Mouse (Mus musculus): ENCODE results near the gene Atf6.

GRCm38 (mm10) chr1:170884390-170884789 lies 16.8 kb upstream of the Atf6 start:
- no peak for TF ChIP-seq EP300 (IDR thresholded peaks at IDR 0.05; ENCODE audit: low read depth)
- no peak for TF ChIP-seq CTCF (IDR thresholded peaks at IDR 0.05; ENCODE audit: low read depth)

Measured in liver, postnatal 0 days (tissue).